Mouse (Mus musculus) kidney, postnatal 10 days (tissue): ENCODE measurements at regions not wholly inside any gene's neighbourhood (a gene's known extent, or its start where the extent isn't known, plus 50 kb on each side); places are given as distances from the start of the nearest gene placed in this dataset.

Experiments used
- DNase-seq: peaks from one replicate; pipeline ENCODE4 v3.0.0; 2021; ENCODE audit warnings: mixed read lengths

DNA sequence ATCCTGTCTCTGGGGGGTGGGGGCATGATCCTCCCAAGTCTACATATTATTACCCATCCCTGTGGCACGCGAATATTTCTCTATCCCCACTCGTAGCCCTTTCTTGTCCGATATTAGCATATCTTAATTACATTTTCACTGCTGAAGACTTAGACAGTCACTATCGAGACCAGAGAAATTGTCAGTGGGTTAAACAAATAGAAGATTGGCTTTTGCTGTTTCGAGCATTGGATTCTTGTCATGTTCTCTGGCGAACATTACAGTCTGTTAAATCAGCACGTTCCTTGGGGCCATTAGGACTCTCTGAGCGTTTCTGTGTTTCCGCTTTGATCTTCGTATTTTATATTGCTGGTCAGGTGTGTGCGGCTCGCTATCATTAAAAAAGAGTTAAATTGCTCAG lies 129.6 kb upstream of the Psmd7 start:
- DNase-seq, result no peak

GRCm38 (mm10) chr8:107719656-107720055 lies 131.4 kb upstream of the Psmd7 start:
- no peak for DNase-seq

GRCm38 (mm10) chr8:107726716-107727115 lies 138.5 kb upstream of the Psmd7 start:
- no peak for DNase-seq

DNA sequence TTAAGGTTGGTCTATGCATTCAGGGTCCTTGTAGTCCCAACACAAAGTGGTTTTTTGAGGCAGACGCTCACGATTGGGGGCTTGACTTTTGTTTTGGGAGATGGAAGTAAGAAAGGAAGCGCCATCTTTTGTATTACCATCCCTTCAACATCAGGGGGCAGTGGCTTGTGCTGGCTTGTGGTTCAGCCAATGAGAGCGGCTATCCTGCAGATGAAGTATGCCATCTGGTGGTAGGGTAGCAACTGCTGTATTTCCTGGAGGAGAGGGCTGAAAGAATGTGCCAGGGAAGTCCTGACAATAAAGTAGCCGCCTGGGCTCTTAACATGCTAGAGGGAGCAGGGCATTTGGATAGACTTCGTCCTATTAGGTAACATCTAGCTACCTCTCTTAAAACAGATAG lies 139.0 kb upstream of the Psmd7 start:
- no peak for DNase-seq

DNA sequence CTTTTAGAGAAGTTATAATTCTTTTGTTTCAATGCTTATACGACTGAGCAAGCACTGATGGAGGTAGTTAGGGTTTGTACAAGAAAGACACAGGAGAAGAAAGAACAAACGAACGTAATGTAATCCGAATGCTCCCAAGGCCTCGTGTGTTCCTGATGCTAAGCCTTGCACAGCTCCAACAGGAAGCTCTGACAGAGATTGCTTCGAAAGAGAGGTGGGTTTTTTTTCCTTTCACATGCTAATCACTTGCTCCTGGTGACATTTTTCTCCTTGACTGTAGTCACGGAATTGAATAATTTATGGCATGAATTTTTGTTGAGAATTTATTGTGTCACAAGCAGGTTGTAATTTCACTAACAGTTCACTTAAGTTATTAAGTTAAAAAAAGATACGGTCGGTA lies 150.8 kb upstream of the Psmd7 start:
- no peak for DNase-seq

GRCm38 (mm10) chr8:107757083-107757482 lies 168.8 kb upstream of the Psmd7 start:
- DNase-seq, result no peak

GRCm38 (mm10) chr8:107758637-107759036 lies 170.4 kb upstream of the Psmd7 start:
- DNase-seq, result no peak

DNA sequence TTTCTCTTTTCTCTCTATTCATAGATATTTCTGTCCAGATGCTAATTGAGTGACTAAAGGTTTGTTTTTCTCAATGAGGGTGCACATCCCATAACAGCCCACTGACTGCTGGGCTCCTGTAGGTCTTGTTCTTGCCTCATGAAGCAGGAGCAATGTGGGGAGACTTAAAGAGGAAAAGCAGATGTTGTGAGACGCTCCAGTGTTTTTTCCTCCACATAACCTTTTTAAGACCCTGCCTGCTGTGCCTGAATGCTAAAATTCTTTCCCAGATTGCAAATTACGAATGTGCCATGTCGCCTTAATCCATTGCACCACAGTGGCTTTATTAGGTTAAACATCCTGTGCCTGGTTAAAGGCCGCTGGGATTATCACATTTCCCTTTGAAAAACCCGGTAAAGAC lies 165.5 kb upstream of the Zfhx3 start:
- DNase-seq, result no peak

DNA sequence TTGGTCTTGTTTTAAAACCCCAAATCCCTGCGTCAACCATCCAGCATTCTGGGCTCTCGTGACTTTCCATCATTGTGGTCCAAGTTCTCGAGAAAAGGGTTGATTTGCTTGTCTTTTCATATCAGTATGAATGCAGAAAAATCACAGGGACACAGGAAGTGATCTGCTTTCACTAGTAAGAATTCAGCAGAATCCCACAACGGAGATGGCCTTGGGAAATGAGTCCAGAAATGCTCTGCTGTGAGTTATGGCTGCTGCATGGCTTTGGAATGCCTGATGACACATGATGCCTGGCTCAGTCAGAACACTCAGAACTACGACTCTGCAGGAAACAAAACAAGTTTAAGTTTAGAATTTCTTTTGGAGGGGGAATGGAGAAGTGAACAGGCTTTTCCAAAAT lies 156.7 kb upstream of the Zfhx3 start:
- peak; percentile 27 for DNase-seq

DNA sequence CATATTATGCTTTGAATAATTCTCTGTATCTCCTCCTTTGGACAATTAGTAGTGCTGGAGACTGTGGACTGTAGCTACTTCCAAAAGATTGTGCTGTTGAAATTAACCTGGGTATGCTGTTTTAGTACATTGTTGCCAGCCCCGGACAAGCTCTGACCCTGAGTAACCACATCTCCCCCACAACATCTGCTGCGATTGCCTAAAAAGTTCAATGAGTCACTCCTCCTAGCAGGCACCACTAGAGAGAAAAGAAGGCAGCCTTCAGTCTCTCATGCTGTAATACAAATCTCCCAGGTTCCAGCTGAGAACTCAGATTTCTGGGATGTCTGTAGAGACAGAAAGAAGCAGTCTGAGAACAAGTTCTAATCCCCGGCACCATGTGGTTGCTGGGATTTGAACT lies 150.2 kb upstream of the Zfhx3 start:
- no peak for DNase-seq

DNA sequence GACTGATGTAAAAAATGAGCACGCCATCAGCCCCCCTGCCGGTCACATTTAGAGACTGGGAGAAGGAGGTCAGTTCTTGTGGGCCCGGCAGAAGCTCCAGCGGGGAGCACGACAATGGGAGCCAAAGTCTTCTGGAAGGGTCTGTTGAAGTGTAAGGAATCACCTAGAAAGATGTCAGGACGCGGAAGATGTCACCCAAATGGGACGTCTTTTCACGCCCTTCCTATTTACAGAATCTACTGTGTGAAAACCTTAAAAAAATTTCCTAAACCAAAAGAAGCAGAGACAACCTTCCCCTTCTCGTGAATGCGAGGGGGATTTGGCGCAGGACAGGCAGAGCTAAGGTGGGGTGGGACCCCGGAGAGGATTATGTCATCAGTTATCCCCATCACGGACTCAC lies 127.5 kb upstream of the Zfhx3 start:
- DNase-seq, result no peak

DNA sequence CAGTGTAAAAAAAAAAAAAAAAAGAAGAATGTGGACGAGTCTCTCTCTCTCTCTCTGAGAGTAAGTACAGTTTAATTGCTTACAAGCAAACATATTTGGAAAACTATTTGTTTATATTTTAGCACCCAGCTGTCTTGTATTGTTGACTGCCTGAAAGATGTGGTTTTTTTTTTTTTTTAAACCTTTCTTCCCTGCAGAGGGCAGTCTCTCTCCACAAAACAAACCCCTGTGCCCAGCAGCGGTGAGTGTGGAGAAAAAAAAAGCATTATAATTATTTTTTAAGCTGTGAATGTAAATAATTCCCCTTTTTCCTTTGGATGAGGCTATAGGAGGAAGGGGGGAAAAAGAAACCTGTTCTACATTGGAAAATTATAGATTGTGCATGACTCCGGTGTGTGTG lies 126.7 kb upstream of the Zfhx3 start:
- peak; percentile 12 for DNase-seq

DNA sequence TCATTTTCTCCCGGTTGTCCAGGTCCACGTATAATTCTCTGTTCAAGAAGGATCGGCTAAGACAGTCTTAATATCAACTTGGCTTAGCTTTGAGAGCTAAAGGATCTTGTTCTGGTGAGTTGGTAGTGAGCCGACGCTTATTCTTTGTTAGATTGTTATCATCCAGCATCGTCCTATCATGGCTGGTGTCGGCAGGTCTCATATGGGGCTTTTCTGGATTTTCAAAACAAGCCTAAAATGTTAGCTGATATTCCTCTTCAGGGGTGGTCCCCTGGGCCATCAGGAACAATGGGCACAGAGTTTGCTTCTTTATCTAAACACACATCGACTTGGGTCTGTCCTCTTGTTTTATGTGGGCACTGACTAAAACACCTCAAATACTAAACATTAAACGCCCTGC lies 124.6 kb upstream of the Zfhx3 start:
- DNase-seq, result no peak

- DNase-seq, result no peak
Measured at GRCm38 (mm10) chr8:107820174-107820760, 122.2 kb upstream of the Zfhx3 start.

DNA sequence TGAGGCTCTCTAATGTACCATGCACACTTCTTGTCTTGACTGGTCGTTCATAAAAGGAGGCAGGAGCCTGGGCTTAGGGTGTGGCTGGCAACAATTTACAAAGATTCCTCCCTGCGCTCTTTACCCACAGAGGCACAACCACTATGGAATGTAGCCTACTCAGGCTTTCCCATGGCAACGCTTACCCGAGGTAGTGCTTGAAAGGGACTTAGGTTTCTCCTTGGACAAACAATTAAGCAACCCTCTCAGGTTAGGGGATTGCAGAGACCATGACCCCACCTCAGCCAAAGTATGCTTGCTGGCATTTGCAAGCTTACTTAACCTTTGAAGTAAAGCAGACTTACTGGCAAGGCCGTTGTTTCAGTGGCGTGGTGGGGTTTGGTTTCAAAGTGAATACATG lies 120.9 kb upstream of the Zfhx3 start:
- no peak for DNase-seq

DNA sequence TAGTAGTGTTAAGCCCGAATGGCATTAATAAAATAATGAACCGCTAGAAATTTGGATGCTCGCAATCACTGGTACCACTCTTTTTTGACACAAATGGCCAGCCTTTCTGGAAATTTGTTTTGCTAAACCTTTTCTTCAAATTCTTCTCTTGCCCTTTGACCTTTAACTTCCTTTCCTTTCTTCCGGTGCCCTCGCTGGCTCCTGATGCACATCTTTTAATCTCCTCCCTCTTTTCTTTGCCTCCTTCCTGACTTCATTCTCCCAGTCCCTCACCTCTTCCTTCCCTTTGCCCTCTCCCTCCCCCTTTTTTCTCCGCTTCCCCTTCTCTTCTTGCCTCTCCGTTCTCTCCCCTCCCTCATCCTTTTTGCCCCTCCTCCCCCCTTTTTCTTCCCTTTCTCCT lies 118.3 kb upstream of the Zfhx3 start:
- DNase-seq, result no peak

GRCm38 (mm10) chr8:107824640-107825039 lies 117.8 kb upstream of the Zfhx3 start:
- peak; percentile 16 for DNase-seq

- no peak for DNase-seq
Measured at GRCm38 (mm10) chr8:107827500-107828125, 114.8 kb upstream of the Zfhx3 start.

DNA sequence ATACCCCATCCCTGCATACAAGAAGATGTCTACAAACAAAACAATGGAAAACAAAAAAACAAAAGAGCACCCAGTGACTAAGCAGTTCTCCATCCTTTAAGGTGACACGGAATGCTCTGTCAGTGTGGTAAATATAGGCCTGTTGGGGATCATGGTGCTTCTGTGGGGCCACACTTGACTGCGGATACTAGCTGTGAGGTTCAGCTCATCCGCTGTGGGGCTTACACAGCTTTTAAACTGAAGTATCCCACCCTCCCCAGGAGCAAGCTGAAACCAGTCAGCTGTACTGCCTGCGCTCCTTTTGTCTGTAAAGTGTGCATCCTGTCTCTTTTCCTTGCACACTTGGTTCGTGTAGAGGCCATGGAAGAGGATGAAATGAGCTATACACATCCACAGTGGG lies 113.9 kb upstream of the Zfhx3 start:
- no peak for DNase-seq

- no peak for DNase-seq
Measured at GRCm38 (mm10) chr8:107833481-107833880, 109.0 kb upstream of the Zfhx3 start.

DNA sequence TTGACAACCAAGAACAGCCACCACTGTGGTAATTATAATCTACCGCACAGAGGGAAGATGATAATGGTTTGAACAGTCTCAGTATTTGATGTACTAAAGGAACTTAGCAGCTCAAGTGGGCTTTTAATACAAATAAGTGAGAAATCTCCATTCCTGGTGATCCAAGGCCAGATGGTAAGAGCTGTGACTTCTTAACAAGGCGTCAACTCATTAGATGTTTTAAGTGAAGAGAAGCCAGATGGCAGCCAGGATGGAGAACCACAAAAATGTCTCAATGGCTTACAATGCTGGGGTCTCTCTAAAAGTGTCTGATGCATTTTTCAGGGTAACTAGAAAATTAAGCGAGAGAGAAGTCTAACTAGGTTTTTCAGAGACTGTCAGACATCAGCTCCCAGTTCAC lies 96.3 kb upstream of the Zfhx3 start:
- no peak for DNase-seq

GRCm38 (mm10) chr8:107851236-107852043 lies 91.0 kb upstream of the Zfhx3 start:
- DNase-seq, result no peak

DNA sequence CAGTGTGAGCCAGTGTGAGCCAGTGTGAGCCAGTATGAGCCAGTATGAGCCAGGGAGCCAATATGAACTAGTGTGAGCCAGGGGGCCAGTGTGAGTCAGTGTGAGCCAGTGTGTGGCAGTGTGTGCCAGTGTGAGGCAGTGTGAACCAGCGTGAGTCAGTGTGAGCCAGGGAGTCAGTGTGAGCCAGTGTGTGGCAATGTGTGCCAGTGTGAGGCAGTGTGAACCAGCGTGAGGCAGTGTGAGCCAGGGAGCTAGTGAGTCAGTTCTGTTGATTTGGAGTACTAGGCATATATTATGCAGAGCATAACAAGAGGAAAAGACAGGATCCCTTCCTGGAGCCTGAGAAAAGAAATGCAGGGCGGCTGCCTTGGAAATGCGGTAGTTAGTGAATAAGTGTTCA lies 82.7 kb upstream of the Zfhx3 start:
- no peak for DNase-seq

DNA sequence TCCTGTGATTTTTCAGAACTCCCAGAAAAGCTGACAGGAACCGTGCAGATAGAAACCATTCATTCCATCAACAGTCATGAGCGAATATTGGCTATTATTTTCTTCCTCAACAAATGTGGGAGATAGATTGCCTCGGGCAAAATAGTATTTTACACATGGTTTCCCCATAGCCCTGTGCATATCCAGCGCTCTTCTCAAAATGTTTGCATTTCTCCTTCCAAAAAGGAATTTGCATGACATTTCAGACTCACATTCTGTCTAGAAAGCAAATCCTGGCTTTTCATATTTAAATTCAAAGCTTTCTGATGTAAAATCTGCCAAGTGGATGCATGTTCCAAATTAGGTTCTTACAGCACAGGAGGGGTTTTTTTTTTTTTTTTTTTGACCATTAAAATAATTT lies 82.2 kb upstream of the Zfhx3 start:
- DNase-seq, result no peak
